Mouse (Mus musculus): ENCODE measurements around the gene Nhp2.

Gene Nhp2

GRCm38 (mm10) chr11:51619409-51620060 lies at the start of gene Nhp2:
Gene Nhp2 (plus strand): TSS chr11:51619735.
- in situ Hi-C loops (cut with MboI; ENCODE audit: unreplicated experiment in 2 of 2): loop anchor here (5.0 to 25.0 kb wide), 4 partner anchors 33 to 1693 kb away; partner anchors contain the start of genes D930048N14Rik (in 2 of the 2), N4bp3 (in 2 of the 2), Hspa4 (in 1 of the 2) and Zcchc10 (in 1 of the 2)

GRCm38 (mm10) chr11:51576454-51576853 lies 43.1 kb upstream of the Nhp2 start:
- in situ Hi-C loops (cut with MboI; ENCODE audit: unreplicated experiment in 2 of 2): no loop called here

- in situ Hi-C loops (cut with MboI; ENCODE audit: unreplicated experiment in 2 of 2): no loop called here
Measured at GRCm38 (mm10) chr11:51577587-51577986, 41.9 kb upstream of the Nhp2 start.

DNA sequence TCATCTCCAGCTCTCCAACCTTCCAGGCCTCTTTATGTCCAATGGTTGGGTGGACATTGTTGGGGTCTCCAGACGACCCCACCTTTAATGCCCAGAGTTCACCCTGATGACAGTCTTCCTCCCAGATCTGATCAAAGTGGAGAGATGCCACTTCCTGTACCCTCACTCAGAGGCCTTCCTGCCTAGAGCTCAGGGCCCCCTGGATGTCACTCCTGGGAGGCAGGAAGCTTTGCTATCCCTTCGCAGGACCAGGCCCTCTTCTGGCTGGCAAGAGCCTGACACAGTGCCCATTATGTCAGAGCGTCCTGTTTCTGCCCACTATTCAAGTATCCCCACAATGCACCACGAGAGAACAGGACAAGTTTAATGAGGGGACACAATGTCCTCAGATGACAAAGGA lies 40.5 kb upstream of the Nhp2 start:
- in situ Hi-C loops (cut with MboI; ENCODE audit: unreplicated experiment in 2 of 2): no loop called here

GRCm38 (mm10) chr11:51582713-51583112 lies 36.8 kb upstream of the Nhp2 start:
- in situ Hi-C loops (cut with MboI; ENCODE audit: unreplicated experiment in 2 of 2): loop anchor here (5.0 kb wide), 1 partner anchor 40 kb away; no protein-coding TSS in a partner anchor

DNA sequence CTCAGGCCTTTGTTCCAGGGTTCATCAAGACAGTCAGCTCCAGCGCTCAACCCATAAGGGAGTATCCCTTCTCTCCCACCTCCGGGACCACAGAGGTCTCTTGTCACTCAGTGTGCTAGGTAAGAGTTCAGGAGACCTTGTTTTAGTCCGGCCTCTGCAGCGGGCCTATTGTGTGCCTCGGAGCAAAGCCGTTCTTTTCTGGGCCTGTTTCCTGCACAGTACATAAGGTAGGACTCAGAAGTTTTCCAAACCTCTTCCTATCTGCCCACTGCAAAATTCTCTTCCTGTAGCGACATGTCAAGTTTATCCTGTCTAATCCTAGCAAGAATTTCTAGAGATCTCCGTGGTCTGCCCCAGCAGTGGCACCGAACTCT lies 35.5 kb upstream of the Nhp2 start:
- in situ Hi-C loops (cut with MboI; ENCODE audit: unreplicated experiment in 2 of 2): loop anchor here (5.0 kb wide), 1 partner anchor 42 kb away; no protein-coding TSS in a partner anchor

DNA sequence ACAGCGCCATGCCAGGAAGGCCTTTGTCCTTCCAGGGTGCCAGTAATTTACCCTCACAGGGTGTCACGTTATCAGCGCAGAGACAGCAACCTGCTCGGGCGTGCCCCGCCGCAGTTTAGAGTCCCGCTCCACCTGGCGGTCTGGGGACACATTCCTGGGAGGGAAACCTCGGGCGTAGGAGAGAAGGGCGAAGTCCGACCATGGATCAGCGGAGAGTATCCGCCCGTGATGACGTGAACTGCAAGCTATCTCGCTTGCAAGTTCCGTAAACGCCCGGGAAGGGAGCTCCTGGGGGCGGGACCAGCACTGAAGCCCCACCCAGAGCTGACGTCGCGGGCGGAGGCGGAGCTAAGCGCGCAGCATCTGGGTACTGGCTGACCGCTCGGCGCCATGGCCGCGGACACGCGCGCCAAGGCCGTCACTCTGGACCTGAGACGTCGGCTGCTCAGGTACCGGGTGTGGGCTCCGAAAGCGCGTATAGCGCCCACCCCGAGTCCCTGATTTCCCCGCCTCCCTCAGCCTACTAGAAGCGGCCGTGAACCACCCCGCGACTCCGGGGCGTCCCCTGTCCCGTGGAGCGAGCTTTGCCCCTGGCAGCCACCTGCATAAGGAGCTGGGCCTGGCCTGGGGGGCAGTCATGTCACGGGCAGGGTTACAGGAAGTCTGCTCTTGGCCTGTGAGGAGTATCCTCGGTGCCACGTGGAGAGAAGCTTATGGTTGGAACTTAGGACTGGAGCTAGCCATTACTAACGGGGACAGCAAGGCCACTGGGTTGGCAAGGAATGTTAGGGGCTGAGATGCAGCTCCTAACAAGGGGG lies 34.9 kb upstream of the Nhp2 start, which contains the start of gene Phykpl:
Gene Phykpl, plus strand, starts transcription at position 327 of the 818 bp plus-strand sequence.
- in situ Hi-C loops (cut with MboI; ENCODE audit: unreplicated experiment in 2 of 2): loop anchor here (5.0 kb wide), 1 partner anchor 42 kb away; no protein-coding TSS in a partner anchor

- in situ Hi-C loops (cut with MboI; ENCODE audit: unreplicated experiment in 2 of 2): no loop called here
Measured at GRCm38 (mm10) chr11:51585608-51586252, 33.8 kb upstream of the Nhp2 start.

- in situ Hi-C loops (cut with MboI; ENCODE audit: unreplicated experiment in 2 of 2): no loop called here
Measured at GRCm38 (mm10) chr11:51586411-51586810, 33.1 kb upstream of the Nhp2 start.

- in situ Hi-C loops (cut with MboI; ENCODE audit: unreplicated experiment in 2 of 2): no loop called here
Measured at GRCm38 (mm10) chr11:51587059-51587458, 32.5 kb upstream of the Nhp2 start.

- in situ Hi-C loops (cut with MboI; ENCODE audit: unreplicated experiment in 2 of 2): no loop called here
Measured at GRCm38 (mm10) chr11:51588833-51589232, 30.7 kb upstream of the Nhp2 start.

- in situ Hi-C loops (cut with MboI; ENCODE audit: unreplicated experiment in 2 of 2): no loop called here
Measured at GRCm38 (mm10) chr11:51590002-51590401, 29.5 kb upstream of the Nhp2 start.

GRCm38 (mm10) chr11:51591168-51591567 lies 28.4 kb upstream of the Nhp2 start:
- in situ Hi-C loops (cut with MboI; ENCODE audit: unreplicated experiment in 2 of 2): no loop called here

DNA sequence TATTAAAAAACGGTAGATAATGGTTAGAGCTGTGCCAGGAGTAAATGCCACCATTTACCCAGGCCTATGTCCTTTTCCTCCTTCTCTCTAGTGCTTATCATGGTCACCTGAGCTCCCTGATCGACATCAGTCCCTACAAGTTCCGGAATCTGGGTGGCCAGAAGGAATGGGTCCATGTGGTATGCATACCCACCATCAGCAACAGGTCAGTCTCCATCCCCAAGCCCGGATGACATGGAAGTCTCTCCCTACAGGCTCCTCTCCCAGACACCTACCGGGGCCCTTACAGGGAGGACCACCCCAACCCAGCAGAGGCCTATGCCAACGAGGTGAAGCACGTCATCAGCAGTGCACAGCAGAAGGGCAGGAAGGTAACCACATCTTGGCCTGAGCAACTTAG lies 27.6 kb upstream of the Nhp2 start:
- in situ Hi-C loops (cut with MboI; ENCODE audit: unreplicated experiment in 2 of 2): no loop called here

- in situ Hi-C loops (cut with MboI; ENCODE audit: unreplicated experiment in 2 of 2): no loop called here
Measured at GRCm38 (mm10) chr11:51593368-51593767, 26.2 kb upstream of the Nhp2 start.

DNA sequence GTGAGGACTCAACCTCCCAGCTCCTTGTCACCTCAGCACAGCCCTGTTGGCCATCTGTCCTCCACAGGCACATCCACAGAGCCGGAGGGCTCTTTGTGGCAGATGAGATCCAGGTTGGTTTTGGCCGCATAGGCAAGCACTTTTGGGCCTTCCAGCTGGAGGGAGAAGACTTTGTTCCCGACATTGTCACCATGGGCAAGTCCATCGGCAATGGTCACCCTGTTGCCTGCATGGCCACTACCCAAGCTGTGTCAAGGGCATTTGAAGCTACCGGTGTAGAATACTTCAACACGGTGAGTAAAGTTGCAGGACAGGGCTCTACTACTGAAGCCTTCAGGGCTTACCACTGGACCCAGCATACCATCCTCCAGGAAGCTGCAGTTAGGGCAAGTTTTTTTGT lies 25.7 kb upstream of the Nhp2 start:
- in situ Hi-C loops (cut with MboI; ENCODE audit: unreplicated experiment in 2 of 2): no loop called here

GRCm38 (mm10) chr11:51594715-51595350 lies 24.7 kb upstream of the Nhp2 start:
- in situ Hi-C loops (cut with MboI; ENCODE audit: unreplicated experiment in 2 of 2): no loop called here

DNA sequence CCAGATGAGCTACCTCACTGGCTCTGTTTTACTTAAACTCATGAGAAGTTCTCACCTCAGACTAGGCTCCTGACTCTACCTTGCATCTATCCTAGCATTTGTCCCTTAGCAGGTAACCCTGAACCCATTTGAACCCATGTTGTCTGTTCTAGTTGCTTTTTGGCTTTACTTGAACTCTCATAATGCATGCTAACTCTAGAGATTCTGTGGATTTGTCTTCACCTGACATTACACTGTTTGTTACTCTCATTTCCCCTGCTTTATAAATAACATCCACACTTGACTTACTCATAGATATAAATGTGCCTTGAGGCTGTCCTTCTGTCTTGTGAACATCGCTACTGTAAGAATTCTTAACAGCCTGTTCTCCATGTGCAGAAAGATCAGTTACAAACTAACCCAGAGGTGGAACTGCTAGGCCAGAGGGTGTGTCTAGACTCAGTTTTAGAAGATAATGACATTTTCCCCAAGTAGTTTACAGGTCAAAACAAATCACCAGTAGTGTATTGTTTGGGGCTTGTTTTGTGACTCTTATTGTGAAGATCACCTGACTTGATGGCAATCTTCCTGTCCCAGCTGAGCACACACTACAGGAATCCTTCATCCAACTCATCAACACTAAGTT lies 24.0 kb upstream of the Nhp2 start:
- in situ Hi-C loops (cut with MboI; ENCODE audit: unreplicated experiment in 2 of 2): no loop called here

GRCm38 (mm10) chr11:51597553-51597952 lies 22.0 kb upstream of the Nhp2 start:
- in situ Hi-C loops (cut with MboI; ENCODE audit: unreplicated experiment in 2 of 2): no loop called here

DNA sequence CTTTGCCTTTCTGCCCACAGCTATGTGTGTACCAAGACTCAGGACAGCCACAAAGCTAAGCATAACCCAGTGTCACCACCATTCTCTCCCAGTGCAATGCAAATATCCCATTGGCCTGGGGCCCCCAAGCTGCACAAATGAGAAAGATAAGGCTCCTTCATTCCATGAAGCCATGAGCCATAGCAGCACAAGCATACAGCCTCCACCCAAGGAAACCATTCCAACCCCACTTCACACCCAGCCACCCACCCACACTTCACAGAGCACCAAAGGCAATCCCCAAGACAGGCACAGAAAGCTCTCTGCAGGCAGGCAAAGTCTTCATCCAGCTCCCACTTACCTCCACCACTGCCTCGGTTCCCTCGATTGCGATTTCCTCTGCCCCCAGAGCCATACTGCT lies 17.3 kb upstream of the Nhp2 start:
- in situ Hi-C loops (cut with MboI; ENCODE audit: unreplicated experiment in 2 of 2): loop anchor here in 1 of 2 experiments (10.0 to 25.0 kb wide), 2 partner anchors 393 to 1710 kb away; partner anchors contain the start of genes Hspa4 and Zcchc10
